Mouse (Mus musculus) CD4-positive helper T cell, adult 2 months (primary cell): ENCODE data around the gene Vdac1.

Source experiments
- DNase-seq: peaks from one replicate; pipeline ENCODE4 v3.0.0-alpha.2; 2012; ENCODE audit warnings: low read depth, missing footprints, low spot score

The Vdac1 gene

GRCm38 (mm10) chr11:52360471-52361277 is at the start of gene Vdac1:
Vdac1 (plus strand) TSS chr11:52360860.
- peak; percentile 90 for DNase-seq

- DNase-seq, result peak; percentile 98
Observed at GRCm38 (mm10) chr11:52314102-52314793, 46.4 kb upstream of the Vdac1 start.

- DNase-seq, result peak; percentile 84
Observed at GRCm38 (mm10) chr11:52318445-52318844, 42.2 kb upstream of the Vdac1 start.

GRCm38 (mm10) chr11:52319664-52320063 is 41.0 kb upstream of the Vdac1 start:
- no peak for DNase-seq

GRCm38 (mm10) chr11:52320529-52320928 is 40.1 kb upstream of the Vdac1 start:
- no peak for DNase-seq

GRCm38 (mm10) chr11:52321540-52321939 is 39.1 kb upstream of the Vdac1 start:
- DNase-seq, result no peak

GRCm38 (mm10) chr11:52324442-52325367 is 36.0 kb upstream of the Vdac1 start:
- peak; percentile 55 for DNase-seq

GRCm38 (mm10) chr11:52327313-52327712 is 33.3 kb upstream of the Vdac1 start:
- DNase-seq, result no peak

- DNase-seq, result peak; percentile 59
Observed at GRCm38 (mm10) chr11:52332421-52333118, 28.1 kb upstream of the Vdac1 start.

- no peak for DNase-seq
Observed at GRCm38 (mm10) chr11:52333616-52334015, 27.0 kb upstream of the Vdac1 start.

- DNase-seq, result no peak
Observed at GRCm38 (mm10) chr11:52335263-52335662, 25.4 kb upstream of the Vdac1 start.

- peak; percentile 58 for DNase-seq
Observed at GRCm38 (mm10) chr11:52335924-52336323, 24.7 kb upstream of the Vdac1 start.

GRCm38 (mm10) chr11:52337651-52338295 is 22.9 kb upstream of the Vdac1 start:
- DNase-seq, result peak; percentile 64

GRCm38 (mm10) chr11:52338351-52338750 is 22.3 kb upstream of the Vdac1 start:
- DNase-seq, result no peak

GRCm38 (mm10) chr11:52339098-52339497 is 21.6 kb upstream of the Vdac1 start:
- no peak for DNase-seq

GRCm38 (mm10) chr11:52339512-52339911 is 21.1 kb upstream of the Vdac1 start:
- DNase-seq, result no peak

- no peak for DNase-seq
Observed at GRCm38 (mm10) chr11:52340123-52340864, 20.4 kb upstream of the Vdac1 start.

- peak; percentile 87 for DNase-seq
Observed at GRCm38 (mm10) chr11:52341001-52341400, 19.7 kb upstream of the Vdac1 start.

GRCm38 (mm10) chr11:52341476-52341875 is 19.2 kb upstream of the Vdac1 start:
- no peak for DNase-seq

GRCm38 (mm10) chr11:52342296-52342695 is 18.4 kb upstream of the Vdac1 start:
- peak; percentile 74 for DNase-seq
